Mouse (Mus musculus): ENCODE data around the gene Il4i1. TPM values are rescaled to one million over a fixed set of nuclear protein-coding genes. Genes with fewer than 3 reads are reported as not detected.

Il4i1 gene
- polyA plus RNA-seq, 1 experiment = 4.7 TPM

DNA sequence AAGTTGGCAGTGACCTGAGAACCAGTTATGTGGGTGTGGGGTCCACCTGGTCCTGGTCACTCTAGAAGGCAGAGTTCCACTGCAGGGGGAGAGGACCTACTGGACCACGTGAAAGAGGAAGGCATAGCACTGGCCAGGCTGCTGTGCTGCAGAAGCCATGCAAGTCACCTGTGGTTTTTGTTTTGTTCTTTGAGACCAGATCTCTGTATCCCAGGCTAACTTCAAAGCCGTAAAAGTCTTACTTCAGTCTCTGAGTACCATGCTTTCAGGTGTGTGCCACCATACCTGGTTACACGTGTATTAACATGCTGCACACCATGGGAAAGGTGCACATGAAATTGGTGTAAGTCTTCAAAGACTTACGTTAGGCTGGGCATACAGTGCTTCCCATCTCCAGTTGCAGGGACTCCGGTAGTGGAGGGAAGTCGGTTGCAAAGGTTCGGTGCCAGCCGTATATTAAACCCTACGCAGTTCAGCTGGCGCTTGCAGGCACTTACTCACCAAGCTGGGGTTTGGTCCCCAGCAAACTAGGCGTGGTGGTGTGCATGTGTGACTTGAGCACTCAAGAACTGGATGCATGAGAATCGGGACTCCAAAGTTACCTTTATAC, 35.5 kb downstream of the Il4i1 start:
- no peaks in the 10 kb centered on the region for H3K27me3 ChIP-seq (ENCODE audit: control insufficient read depth, insufficient read depth, low read length, poor library complexity, severe bottlenecking)
- no peak overlapping the region for H3K4me3 ChIP-seq (ENCODE audit: low read depth, low read length)
- no peaks in the 10 kb centered on the region for H3K9me3 ChIP-seq (replicated peaks; ENCODE audit: control insufficient read depth, insufficient read depth, low read length, poor library complexity, severe bottlenecking)
- no peaks in the 10 kb centered on the region for H3K4me1 ChIP-seq (ENCODE audit: control insufficient read depth, insufficient read depth, low read length)
- no peak overlapping the region for H3K27ac ChIP-seq (ENCODE audit: insufficient read depth, low read length)
- H3K9ac ChIP-seq (ENCODE audit: low read depth, poor library complexity, severe bottlenecking) = no peak overlapping the region
- TF ChIP-seq CTCF (IDR thresholded peaks at IDR 0.05; ENCODE audit: low read depth, low read length) (no peak), EP300 (IDR thresholded peaks at IDR 0.05; ENCODE audit: insufficient read depth, low read depth, low read length) (no peak), POLR2A (IDR thresholded peaks at IDR 0.05; ENCODE audit: insufficient read depth, low read length) (no peak)
- no peaks in the 10 kb centered on the region for H3K36me3 ChIP-seq (ENCODE audit: control insufficient read depth, insufficient read depth, low read length, poor library complexity, severe bottlenecking)

DNA sequence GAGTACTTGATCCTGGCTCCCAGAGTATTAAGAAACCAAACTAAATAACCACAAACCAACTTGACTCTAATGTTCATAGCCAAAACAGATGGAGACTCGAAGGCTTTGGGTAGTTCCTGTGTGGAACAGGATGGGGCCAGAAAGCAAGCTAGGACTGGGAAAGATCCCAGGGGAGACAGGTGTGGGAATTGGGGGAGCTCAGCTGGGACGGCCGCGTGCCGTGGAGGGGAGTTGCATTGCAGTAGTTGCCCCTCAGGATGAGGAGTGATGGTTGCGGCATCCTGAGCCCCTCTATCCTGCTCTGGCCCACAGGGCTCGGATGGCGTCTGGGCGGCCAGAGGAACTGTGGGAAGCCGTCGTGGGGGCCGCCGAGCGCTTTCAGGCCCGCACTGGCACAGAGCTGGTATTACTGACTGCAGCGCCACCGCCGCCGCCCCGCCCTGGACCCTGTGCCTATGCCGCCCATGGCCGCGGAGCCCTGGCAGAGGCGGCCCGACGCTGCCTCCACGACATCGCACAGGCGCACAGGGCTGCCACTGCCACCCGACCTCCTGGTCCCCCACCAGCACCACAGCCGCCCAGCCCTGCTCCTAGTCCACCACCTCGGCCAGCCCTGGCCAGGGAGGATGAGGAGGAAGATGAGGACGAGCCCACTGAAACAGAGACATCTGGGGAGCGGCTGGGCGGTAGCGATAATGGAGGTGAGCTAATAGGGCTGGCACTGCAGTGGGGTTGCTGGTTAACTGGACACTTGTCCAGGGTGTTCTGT, 36.3 kb downstream of the Il4i1 start:
- no peak overlapping the region for H3K27ac ChIP-seq (ENCODE audit: insufficient read depth, low read length)
- peak overlapping the region; percentile 41; the same call in 1 of the 2 replicates for H3K9ac ChIP-seq (ENCODE audit: low read depth, poor library complexity, severe bottlenecking)
- H3K9me3 ChIP-seq (replicated peaks; ENCODE audit: control insufficient read depth, insufficient read depth, low read length, poor library complexity, severe bottlenecking) = no peaks in the 10 kb centered on the region
- H3K27me3 ChIP-seq (ENCODE audit: control insufficient read depth, insufficient read depth, low read length, poor library complexity, severe bottlenecking) = no peaks in the 10 kb centered on the region
- H3K4me1 ChIP-seq (ENCODE audit: control insufficient read depth, insufficient read depth, low read length) = no peaks in the 10 kb centered on the region
- no peaks in the 10 kb centered on the region for H3K36me3 ChIP-seq (ENCODE audit: control insufficient read depth, insufficient read depth, low read length, poor library complexity, severe bottlenecking)
- peak overlapping the region; percentile 35 for H3K4me3 ChIP-seq (ENCODE audit: low read depth, low read length)
- no peak for TF ChIP-seq EP300 (IDR thresholded peaks at IDR 0.05; ENCODE audit: insufficient read depth, low read depth, low read length)
- no peak for TF ChIP-seq POLR2A (IDR thresholded peaks at IDR 0.05; ENCODE audit: insufficient read depth, low read length)
- TF ChIP-seq CTCF (IDR thresholded peaks at IDR 0.05; ENCODE audit: low read depth, low read length) = no peak

DNA sequence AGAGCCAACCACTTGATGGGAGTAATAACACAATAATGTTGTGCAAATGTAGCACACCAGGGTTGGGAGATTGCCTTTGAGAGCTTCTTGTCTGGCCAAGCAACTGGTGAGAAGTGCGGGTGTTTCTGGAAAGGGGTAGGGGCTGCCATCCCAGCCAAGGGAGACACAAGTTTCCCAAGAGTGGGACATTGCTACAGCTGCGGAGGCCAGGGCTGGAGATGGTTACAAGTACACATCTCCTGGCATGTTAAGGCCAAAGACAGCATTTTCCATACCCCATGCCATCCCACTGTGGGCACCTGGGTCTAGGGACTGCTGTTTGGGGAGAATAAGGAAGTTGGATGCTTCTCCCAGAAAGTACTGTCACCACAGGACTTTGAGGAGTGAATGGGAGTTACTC, 36.9 kb downstream of the Il4i1 start:
- no peak overlapping the region; the same call in 1 of the 2 replicates for H3K4me3 ChIP-seq (ENCODE audit: low read depth, low read length)
- peak overlapping the region; percentile 41; the same call in 1 of the 2 replicates for H3K9ac ChIP-seq (ENCODE audit: low read depth, poor library complexity, severe bottlenecking)
- H3K9me3 ChIP-seq (replicated peaks; ENCODE audit: control insufficient read depth, insufficient read depth, low read length, poor library complexity, severe bottlenecking) = no peaks in the 10 kb centered on the region
- no peaks in the 10 kb centered on the region for H3K36me3 ChIP-seq (ENCODE audit: control insufficient read depth, insufficient read depth, low read length, poor library complexity, severe bottlenecking)
- H3K4me1 ChIP-seq (ENCODE audit: control insufficient read depth, insufficient read depth, low read length) = no peaks in the 10 kb centered on the region
- no peaks in the 10 kb centered on the region for H3K27me3 ChIP-seq (ENCODE audit: control insufficient read depth, insufficient read depth, low read length, poor library complexity, severe bottlenecking)
- TF ChIP-seq POLR2A (IDR thresholded peaks at IDR 0.05; ENCODE audit: insufficient read depth, low read length) (no peak), CTCF (IDR thresholded peaks at IDR 0.05; ENCODE audit: low read depth, low read length) (no peak)
- H3K27ac ChIP-seq (ENCODE audit: insufficient read depth, low read length) = no peak overlapping the region

DNA sequence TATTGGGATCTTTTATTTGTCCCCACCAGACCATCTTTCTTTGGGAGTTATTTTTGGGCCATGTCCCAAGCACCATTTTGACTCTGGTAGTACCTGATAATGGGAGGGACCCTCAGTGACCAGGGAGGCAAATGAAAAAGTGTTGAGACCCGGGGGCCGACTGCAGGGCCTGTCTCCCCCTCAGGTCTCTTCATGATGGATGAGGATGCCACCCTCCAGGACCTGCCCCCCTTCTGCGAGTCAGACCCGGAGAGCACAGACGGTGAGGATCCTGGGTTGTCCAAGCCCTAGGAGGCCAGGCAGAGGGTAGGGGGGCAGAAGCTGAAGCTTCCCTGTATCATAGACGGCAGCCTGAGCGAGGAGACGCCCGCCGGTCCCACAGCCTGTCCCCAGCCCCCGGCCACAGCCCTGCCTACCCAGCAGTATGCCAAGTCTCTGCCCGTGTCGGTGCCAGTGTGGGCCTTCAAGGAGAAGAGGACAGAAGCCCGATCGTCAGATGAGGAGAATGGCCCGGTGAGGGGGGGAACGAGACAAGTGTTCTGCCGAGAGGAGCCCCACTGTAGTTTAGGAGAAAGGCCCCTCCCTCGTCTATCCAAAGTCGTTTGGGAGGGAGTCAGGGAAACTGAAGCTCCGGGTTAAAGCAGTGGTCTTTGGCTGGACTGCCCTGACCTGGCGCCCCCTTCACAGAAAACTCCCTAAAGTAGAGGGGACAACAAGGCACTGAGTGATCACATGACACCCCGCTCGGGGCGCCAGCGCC, 37.6 kb downstream of the Il4i1 start:
- peak overlapping the region; percentile 35 for H3K9ac ChIP-seq (ENCODE audit: low read depth, poor library complexity, severe bottlenecking)
- H3K36me3 ChIP-seq (ENCODE audit: control insufficient read depth, insufficient read depth, low read length, poor library complexity, severe bottlenecking) = no peaks in the 10 kb centered on the region
- no peaks in the 10 kb centered on the region for H3K27me3 ChIP-seq (ENCODE audit: control insufficient read depth, insufficient read depth, low read length, poor library complexity, severe bottlenecking)
- no peaks in the 10 kb centered on the region for H3K9me3 ChIP-seq (replicated peaks; ENCODE audit: control insufficient read depth, insufficient read depth, low read length, poor library complexity, severe bottlenecking)
- H3K4me1 ChIP-seq (ENCODE audit: control insufficient read depth, insufficient read depth, low read length) = no peaks in the 10 kb centered on the region
- H3K27ac ChIP-seq (ENCODE audit: insufficient read depth, low read length) = peak overlapping the region; percentile 17; the same call in 1 of the 2 replicates
- TF ChIP-seq POLR2A (IDR thresholded peaks at IDR 0.05; ENCODE audit: insufficient read depth, low read length) (no peak), EP300 (IDR thresholded peaks at IDR 0.05; ENCODE audit: insufficient read depth, low read depth, low read length) (no peak), CTCF (IDR thresholded peaks at IDR 0.05; ENCODE audit: low read depth, low read length) (no peak)
- H3K4me3 ChIP-seq (ENCODE audit: low read depth, low read length) = peak overlapping the region; percentile 77

DNA sequence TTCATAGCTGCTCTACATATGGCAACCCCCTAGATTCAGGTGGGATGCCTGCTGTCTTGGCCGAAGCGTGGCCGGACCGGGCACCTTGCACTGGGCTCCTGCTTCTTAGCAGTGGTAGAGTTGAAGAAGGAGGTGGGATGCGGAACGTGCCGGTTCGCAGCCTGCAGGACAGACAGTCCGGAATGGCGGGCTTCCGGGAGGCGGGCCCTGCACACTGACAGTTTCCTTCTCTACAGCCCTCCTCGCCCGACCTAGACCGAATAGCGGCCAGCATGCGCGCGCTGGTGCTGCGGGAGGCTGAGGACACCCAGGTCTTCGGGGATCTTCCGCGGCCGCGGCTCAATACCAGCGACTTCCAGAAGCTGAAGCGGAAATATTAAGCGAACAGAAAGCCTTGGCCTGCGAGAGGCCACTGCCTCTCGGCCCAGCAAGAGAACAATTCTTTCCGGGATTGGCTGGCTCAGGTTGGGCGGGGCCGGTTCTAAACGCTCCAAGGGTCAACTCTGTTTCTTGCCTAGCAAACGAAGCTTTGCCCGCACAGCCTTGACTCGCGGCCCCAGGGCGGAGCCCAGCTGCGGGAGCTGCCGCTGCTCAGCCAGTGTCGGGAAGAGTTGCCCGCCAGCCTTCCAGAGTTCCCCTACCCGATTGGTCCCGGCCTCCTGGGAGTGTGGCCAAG, 38.3 kb downstream of the Il4i1 start:
- Histone ChIP-seq H3K27ac (ENCODE audit: insufficient read depth, low read length) (peak overlapping the region; percentile 28), H3K27me3 (ENCODE audit: control insufficient read depth, insufficient read depth, low read length, poor library complexity, severe bottlenecking) (no peaks in the 10 kb centered on the region), H3K9ac (ENCODE audit: low read depth, poor library complexity, severe bottlenecking) (peak overlapping the region; percentile 35), H3K36me3 (ENCODE audit: control insufficient read depth, insufficient read depth, low read length, poor library complexity, severe bottlenecking) (no peaks in the 10 kb centered on the region), H3K4me1 (ENCODE audit: control insufficient read depth, insufficient read depth, low read length) (no peaks in the 10 kb centered on the region), H3K4me3 (ENCODE audit: low read depth, low read length) (peak overlapping the region; percentile 77), H3K9me3 (replicated peaks; ENCODE audit: control insufficient read depth, insufficient read depth, low read length, poor library complexity, severe bottlenecking) (no peaks in the 10 kb centered on the region)
- no peak for TF ChIP-seq EP300 (IDR thresholded peaks at IDR 0.05; ENCODE audit: insufficient read depth, low read depth, low read length)
- TF ChIP-seq POLR2A (IDR thresholded peaks at IDR 0.05; ENCODE audit: insufficient read depth, low read length) = no peak
- TF ChIP-seq CTCF (IDR thresholded peaks at IDR 0.05; ENCODE audit: low read depth, low read length) = no peak

Data from ES-Bruce4 (cell line).